Mouse (Mus musculus) layer of hippocampus, adult 11-12 months (tissue): ENCODE data around the gene Faf1.
A peak's percentile ranks its signal among the peaks of the same experiment; 100 is the strongest.

Source experiments
- DNase-seq: peaks from one replicate; pipeline ENCODE4 v3.0.0; 2022; ENCODE audit warnings: low spot score

Gene Faf1

GRCm38 (mm10) chr4:109929058-109929457, 252.7 kb downstream of the Faf1 start:
- DNase-seq = no peak

GRCm38 (mm10) chr4:109930445-109930844, 254.1 kb downstream of the Faf1 start:
- no peak for DNase-seq

GRCm38 (mm10) chr4:109930935-109931334, 254.5 kb downstream of the Faf1 start:
- DNase-seq = no peak

- DNase-seq = no peak
Measured at GRCm38 (mm10) chr4:109936557-109936956, 260.2 kb downstream of the Faf1 start.

- no peak for DNase-seq
Measured at GRCm38 (mm10) chr4:109939291-109939690, 262.9 kb downstream of the Faf1 start.

- DNase-seq = no peak
Measured at GRCm38 (mm10) chr4:109945554-109945953, 269.2 kb downstream of the Faf1 start.

DNA sequence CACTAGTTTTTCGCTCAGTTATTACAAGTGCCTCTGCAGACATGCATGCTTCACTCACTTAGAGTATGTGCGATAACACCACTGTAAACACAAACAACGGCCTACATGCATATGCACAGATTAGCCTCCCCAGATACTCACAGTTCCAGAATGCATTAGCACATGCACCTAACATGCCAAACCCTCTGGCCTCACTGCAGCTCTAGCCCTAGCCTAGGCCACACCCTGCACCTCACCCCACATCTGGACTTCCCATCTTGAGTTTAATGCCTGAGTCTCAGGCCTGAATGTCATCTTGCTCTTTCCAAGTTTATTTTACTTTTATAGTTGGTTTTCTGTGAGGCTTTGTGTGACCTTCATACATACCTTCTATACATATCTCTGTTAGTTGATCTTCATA, 272.9 kb downstream of the Faf1 start:
- no peak for DNase-seq

DNA sequence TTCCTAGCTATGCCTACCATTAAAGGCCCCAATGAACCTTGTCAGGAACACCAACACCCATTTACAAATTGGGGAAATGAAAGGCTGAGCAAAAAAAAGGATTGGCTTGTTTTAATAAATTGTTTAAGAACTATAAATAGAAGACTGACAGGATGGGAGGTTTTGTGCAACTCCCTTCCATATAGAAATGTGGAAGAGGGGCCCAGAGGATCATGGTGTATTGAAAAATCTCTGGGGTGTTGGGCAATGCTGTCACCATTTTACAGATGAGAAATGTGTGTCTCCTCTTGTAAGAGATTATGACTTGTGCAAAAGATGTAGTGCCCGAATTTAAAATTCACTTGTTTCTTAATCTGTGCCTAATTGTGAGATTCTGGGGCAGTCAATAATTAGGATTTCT, 277.1 kb downstream of the Faf1 start:
- DNase-seq = no peak

GRCm38 (mm10) chr4:109960201-109960935, 284.0 kb downstream of the Faf1 start:
- no peak for DNase-seq

- DNase-seq = no peak
Measured at GRCm38 (mm10) chr4:109963570-109964279, 287.3 kb downstream of the Faf1 start.

DNA sequence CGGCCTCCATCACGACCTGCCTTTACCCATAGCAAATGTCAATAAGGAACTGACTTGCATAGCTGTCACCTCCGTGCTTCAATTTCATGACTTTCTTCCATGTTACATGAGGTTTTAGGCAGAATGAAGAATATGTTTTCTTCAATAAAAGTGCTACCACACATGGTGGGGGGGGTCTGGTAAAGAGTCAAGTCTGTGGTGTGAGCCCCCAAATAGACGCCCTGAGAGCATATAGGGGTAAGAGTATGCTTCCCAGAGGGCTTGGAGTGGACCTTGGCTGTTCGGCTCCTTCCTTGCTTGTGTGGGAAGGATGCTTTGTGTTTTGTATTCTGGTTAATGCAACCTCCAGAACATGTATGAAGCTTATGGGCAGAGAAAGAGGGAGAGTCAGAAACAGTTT, 293.2 kb downstream of the Faf1 start:
- no peak for DNase-seq

GRCm38 (mm10) chr4:109973991-109974654, 297.7 kb downstream of the Faf1 start:
- no peak for DNase-seq

DNA sequence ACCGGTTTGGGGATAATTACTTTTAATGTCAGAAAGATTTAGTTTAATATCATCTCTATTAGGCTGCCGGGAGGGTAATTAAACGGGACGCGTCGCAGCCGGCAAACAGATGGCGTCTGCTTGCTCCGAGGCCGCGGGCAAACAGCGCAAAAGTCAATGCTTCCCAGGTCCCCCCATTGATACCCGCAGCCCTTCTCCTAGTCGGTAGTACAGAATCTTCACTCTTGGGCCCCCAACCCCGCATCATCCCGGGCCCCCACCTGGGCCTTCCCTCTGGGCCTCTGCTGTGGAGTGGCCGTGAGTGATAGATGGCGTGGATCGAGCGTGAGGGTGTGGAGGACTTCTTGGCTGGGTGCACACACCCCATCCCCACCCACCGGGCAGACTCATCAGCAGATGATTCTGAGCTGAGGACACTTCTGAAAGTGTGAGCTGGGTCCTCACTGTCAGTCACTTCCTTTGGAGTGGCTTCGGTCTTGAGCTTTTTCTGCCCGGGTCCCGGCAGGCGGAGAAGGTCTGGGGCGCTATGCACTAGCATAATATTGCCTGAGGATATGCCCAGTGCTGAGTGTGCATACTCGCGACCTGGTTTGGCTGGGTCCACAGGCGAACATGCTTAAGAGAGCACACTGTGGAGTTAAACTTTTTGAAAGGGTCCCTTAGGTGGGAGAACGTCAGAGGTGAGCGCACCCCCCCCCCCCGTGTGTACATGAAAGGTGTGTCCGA, 298.4 kb downstream of the Faf1 start:
- no peak for DNase-seq

DNA sequence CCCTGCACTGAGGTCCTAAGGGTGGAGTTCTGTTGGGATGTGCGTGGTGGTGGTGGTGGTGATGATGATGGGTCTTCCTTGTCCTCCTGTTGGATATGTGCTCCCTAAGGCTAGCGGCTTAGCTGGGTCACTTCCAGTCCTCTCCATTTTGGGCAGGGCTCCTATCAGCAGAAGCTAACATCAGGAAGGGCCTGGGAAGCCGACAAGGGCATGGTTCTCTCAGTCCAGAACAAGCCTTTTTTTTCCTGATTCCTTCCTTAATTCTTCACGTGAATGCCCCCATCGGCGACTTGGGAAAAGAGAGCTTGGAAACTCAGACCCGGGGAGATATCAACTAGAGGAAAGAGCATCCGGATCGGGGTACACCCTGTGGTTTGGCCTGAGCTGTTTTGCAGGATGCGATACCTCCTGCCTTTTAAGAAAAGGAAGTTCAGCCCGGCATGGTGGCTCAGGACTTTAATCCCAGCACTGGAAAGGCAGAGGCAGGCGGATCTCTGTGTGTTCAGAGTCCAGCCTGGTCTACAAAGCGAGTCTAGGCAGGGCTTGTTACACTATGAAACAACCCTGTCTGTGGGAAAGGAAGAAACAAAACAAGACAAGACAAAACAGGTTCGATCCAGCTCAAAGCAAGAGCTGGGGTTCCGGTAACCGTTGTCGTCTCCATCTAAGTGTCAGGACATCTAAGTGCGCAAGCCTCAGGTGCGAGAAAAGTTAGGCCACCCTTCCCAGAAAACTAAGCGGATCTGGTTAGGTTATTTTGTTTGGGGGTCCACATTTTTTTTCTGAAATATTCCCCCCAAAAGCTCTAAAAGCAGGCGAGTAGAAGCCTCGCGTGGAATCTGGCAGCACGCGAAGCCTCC, 299.2 kb downstream of the Faf1 start:
- DNase-seq = no peak

DNA sequence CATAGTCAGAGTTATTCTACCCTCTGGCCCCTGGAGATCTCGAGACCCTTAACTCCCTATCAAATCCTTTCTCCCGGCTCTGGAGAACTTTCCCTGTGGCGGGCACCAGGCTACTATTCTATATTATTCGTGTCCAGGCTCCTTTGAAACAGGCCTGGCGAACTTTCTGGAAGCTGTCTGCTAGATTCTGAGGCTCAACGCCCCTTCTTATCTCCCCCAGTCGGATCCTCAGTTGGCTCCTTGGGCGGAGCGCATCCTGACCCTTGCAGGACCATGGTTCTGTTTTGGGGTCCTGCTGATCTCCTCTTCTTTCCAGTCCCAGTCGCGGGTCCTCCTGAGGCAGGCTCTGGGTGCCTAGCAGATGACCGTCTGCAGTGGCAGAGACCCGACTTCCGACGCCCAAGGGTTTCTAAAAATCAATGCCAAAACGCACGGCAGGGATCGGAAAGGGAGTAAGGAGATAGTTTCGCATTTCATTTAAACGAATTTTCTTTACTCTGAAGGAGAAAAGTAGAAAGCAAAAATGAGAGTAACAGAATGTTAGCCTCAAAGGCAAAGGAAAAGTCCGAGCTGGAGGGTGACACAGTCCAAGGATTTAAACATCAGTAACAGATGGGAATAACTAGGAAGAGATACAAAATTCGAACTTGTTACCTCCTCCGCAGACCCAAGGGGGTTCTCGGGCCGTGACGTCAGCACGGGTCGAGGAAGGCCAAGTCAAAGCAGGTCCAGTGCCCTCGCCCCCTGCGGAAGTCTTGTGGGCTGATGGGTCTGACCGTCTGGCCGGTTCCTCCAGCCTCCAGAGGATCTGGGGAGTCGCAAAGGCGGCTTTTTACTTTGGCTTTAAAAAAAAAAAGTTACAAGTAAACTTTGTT, 300.1 kb downstream of the Faf1 start:
- no peak for DNase-seq

DNA sequence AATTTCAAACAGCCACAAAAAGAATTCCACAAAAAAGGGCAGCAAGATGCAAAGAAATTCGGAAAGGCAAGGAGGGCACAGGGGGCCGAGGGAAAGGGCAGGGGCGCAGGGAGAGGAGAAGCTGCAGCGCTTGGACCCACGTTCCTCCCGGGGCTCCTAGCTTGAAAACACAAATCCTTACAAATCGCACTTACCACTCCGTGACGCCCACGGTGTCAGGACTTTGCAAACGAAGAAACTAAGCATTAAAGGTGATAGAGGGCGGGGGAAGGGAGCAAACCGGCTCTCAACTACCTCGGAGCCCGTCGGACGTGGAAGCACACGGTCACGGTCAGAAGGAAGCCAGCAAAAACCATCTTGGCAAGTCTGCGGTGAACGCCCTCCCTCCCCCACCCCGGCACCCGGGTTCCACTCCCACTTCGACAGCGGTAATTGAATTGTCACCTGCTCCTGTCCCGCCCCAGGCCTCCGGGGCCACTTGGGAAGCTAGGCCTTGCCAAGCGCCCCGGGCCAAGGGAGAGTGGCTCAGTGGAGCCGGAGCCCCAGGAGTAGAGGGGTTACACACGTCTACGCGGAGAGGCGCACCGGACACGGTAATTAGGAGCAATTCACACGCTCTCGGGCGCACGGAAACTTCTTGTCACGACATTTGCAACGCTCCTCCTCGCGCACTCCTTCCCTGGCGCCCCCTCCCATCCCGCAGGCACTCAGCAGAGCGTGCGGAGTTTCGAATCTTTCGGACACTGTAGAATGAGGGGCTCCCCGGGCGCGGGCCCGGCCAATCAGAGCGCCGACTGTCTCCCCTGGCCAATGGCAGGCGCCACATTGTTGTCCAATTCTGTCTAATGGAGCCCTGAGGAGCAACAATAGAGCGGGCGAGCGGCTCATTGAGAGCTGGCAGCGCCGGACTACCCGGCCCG, 301.0 kb downstream of the Faf1 start, which contains the start of gene Dmrta2:
Dmrta2 (plus strand) TSS at position 906 of the 920 bp plus-strand sequence.
- DNase-seq = peak; percentile 42

- DNase-seq = no peak
Measured at GRCm38 (mm10) chr4:109978068-109978857, 301.9 kb downstream of the Faf1 start.

DNA sequence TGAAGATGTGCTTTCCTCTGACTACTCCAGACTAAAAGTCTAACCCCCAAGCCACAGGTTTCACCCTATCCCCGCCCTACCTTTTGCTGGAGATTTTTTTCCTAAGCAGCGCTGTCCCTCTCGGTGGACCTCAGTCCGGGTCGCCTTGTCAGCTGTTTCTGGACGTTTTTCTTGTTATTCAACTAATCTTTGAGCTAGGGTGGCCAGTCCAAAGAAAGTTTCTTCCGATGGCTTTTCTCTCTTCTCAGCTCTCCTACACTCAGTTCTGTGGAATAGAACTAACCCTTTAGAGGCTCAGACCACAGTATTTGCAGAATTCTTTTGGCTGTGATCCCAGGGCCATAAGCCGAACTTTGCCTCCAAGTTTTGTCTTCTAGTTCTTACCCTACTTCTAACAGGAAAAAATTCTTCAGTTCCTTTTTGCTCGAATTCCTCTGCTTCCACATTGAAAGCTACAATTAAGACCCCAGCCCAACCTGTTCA, 302.5 kb downstream of the Faf1 start:
- DNase-seq = no peak
